Mouse (Mus musculus) mouse embryonic stem cell (cell line): ENCODE data around the gene Samhd1.

ENCODE experiments used
- in situ Hi-C, 2 experiments: fragments of 300-500 bp; cut with MboI; formaldehyde crosslinking; loops; 1 replicate in 1 of 2; 3 replicates in 1 of 2; pipeline ENCODE4 v1.14.3; 2019 to 2020; ENCODE audit warnings: low sequenced_read_pairs in 2 of 2, low pct_unique_long_range_greater_than_20kb in 1 of 2, mixed read lengths in 1 of 2; ENCODE audit not compliant: unreplicated experiment in 1 of 2

Samhd1 gene

DNA sequence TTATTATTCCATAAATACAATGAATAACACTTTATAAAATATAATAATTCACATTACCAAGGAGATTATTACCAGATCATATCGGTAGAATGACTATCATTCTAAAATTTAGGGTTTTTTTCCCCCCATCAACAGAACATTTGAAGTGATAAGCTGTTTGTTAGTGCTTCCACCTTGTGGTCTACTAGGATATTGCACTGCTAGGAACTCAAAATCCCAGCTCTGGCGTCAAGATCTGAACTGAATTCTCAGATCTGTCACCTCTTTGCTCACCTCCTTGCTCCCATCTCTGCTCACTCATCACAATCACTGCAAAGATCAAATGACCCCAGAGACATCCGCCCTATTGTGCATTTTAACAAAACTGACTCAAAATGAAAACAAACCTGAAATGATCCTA, 18.1 kb downstream of the Samhd1 start:
- in situ Hi-C loops, result no loop called here

GRCm38 (mm10) chr2:157108236-157108635, 26.8 kb downstream of the Samhd1 start:
- in situ Hi-C loops, result no loop called here

DNA sequence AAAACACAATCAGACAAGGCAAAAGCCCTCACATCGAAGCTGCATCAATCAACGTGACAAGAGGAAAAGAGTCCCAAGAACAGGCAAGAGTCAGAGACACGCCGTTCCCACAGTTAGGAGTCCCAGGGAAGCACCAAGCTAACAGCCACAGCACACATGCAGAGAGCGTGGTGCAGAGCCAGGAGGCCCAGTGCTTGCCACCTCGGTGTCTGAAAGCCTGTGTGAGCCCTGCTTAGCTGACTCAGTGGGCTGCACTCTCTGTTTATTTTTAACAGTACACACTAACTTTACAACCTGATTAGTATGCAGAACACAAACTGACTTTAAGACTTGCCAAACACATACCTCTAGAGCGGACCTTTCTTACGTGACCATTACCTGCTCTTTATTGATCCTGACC, 30.6 kb downstream of the Samhd1 start:
- in situ Hi-C loops, result no loop called here

DNA sequence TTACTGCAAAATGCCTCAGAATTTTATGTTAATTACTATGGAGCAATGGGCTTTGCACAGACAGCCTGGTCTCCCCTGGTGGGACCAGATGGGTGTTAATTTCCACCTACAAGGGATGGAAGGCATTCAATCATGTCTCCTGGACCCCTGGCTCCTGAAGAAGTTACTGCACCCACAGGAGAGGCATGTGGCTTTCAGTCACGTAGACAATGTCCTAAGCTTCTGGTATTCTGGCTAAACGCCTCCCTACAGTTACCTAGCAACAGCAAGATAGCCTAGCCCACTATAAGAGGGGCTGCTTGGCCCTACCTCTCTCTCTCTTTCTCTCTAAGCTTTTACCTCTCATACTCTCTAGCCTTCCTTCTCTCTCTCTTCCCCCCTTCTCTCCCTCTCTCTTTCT, 32.8 kb downstream of the Samhd1 start:
- in situ Hi-C loops, result no loop called here

DNA sequence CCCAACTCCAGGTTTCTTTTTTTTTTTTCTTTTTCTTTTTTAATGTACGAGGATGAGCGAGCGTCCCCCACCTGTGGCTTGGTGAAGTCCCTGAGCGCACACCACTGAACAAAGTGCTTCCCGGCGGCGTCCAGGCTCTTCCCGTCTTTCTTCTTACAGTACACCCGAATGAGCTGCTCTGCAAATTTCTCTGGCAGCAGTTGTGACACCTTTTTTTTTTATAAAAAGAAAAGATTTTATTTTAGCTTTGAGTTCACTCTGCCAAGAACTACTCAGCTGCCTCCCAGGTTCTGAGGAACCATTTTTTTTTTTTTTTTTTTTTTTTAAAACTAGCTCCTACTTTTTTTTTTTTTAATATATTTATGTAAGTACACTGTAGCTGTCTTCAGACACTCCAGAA, 33.4 kb downstream of the Samhd1 start:
- in situ Hi-C loops, result no loop called here

DNA sequence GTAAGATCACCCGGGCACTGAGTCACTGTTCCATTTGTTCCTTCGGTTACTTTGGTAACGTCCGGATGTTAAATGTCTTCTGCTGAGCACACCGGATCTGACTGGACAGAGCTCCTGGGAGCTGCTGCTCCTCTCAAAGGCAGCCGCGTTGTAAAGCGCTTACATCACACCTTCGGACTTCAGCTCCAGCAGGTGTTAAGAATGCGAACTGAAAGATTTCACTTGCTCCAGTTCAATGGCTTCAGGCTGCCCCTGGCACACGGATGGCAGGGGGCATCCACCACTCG, 34.8 kb downstream of the Samhd1 start:
- in situ Hi-C loops, result no loop called here

GRCm38 (mm10) chr2:157099532-157100318, 35.3 kb downstream of the Samhd1 start:
- in situ Hi-C loops, result no loop called here

- in situ Hi-C loops, result no loop called here
Measured at GRCm38 (mm10) chr2:157095005-157095755, 39.9 kb downstream of the Samhd1 start.

GRCm38 (mm10) chr2:157092024-157092423, 43.0 kb downstream of the Samhd1 start:
- in situ Hi-C loops, result no loop called here

DNA sequence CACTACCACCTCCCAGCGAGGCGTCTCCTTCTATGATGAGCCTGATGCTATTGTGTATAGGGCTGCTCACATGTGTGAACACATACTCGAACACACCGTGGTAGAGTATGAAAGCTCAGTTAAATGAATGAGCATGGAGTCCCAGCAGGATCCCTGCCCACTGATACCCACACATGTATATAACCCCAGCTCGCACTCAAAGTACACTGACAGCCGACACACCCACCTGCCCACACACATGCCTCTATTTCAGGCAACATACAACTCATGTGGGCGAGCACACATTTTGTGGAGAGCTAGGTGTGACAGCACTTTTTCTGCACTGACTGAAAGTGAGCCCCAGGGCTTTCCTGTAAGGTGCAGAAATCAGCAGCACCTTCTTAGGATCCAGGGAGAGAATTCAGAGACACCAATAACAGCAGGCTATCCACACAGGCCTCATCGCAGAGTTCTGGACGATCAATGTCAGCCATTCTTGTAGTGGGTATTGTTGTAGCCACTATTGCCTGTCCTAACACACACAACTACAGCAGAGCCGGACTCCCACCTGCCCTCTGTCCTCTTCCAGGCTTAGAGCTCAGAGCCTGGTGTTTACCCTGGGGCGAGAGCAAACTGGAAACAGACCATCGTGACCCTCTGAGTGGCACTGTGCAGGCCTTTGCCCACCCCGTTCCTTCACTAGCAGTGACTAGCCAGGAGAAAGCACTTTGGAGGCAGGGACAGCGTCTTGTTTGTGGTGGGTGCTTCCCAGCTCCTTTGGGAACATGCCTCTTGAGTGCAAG, 47.3 kb downstream of the Samhd1 start:
- in situ Hi-C loops, result no loop called here

- in situ Hi-C loops, result no loop called here
Measured at GRCm38 (mm10) chr2:157086796-157087195, 48.3 kb downstream of the Samhd1 start, which contains the start of gene Tldc2. Gene Tldc2, plus strand, starts transcription at chr2:157087055.

GRCm38 (mm10) chr2:157084831-157085585, 50.1 kb downstream of the Samhd1 start:
- in situ Hi-C loops, result no loop called here

DNA sequence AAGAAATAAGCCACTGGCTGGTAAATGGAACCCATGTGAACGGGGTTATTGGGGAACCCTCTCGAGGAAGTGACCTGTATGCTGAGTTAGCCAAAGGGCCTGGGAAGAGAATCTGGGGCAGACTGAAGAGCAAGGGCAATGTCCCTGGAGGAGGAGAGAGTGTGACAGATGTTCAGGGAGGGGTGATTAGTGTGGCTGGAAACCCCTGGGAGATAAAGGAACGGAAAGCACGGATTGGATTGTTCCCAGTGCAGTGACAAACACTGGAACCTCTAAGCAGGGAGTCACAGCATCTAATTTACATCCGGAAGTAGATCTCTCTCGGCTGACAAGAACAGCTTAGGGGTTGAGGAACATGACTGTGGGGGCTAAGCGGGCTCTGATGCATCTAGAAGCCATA, 53.1 kb downstream of the Samhd1 start:
- in situ Hi-C loops, result no loop called here

DNA sequence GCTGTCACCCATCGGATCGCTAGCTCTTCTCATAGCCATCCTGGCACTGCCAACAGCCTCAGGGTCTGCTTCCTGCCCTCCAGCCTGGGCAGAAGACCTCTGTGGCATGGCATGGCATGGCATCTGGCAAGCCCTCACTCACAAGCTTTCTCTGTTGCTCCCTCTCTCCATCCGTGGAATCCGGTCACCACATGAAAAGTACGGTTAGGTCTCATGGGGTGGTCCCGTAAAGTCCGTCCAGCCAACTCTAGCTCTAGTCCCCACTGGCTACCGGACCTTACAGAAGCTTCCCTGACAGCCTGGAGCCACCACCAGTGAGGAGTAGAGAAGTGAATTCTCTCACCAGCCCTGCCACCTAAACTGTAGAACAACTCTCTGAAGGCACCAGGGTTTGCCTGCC, 53.7 kb downstream of the Samhd1 start:
- in situ Hi-C loops, result no loop called here

- in situ Hi-C loops, result no loop called here
Measured at GRCm38 (mm10) chr2:157079701-157080180, 55.3 kb downstream of the Samhd1 start.

GRCm38 (mm10) chr2:157078793-157079700, 56.0 kb downstream of the Samhd1 start, which contains the start of gene Soga1:
Gene Soga1, minus strand, starts transcription at chr2:157079254.
- in situ Hi-C loops, result no loop called here

- in situ Hi-C loops, result no loop called here
Measured at GRCm38 (mm10) chr2:157078059-157078792, 56.8 kb downstream of the Samhd1 start.
